Mouse (Mus musculus) heart, embryonic 10.5 days (tissue): ENCODE measurements around the gene Llgl2. TPM values are rescaled to one million over a fixed set of nuclear protein-coding genes. Genes with fewer than 3 reads are reported as not detected.
"Not testable (repeated sequence)": the region's sequence is repeated elsewhere in the genome, so short reads cannot be mapped to it uniquely, and the experiment has no call there.

Experiments
- DNase-seq: peaks from one replicate; pipeline ENCODE4 v3.0.0-alpha.2; 2017; ENCODE audit warnings: low spot score
- H3K27ac ChIP-seq: fragments of 300-500 bp; sonication (generic); 2 replicates; pipeline ENCODE4 v1.5.1; 2016; ENCODE audit warnings: mild to moderate bottlenecking
- H3K27me3 ChIP-seq: fragments of 300-500 bp; sonication (generic); 2 replicates; pipeline ENCODE4 v1.6.1; 2016; ENCODE audit warnings: mild to moderate bottlenecking; ENCODE audit not compliant: poor library complexity, insufficient read depth, severe bottlenecking
- H3K36me3 ChIP-seq: fragments of 300-500 bp; sonication (generic); 2 replicates; pipeline ENCODE4 v1.6.1; 2016; ENCODE audit warnings: mild to moderate bottlenecking, moderate library complexity
- H3K4me1 ChIP-seq: fragments of 300-500 bp; sonication (generic); 2 replicates; pipeline ENCODE4 v1.6.1; 2016; ENCODE audit warnings: mild to moderate bottlenecking
- H3K4me3 ChIP-seq: fragments of 300-500 bp; sonication (generic); 2 replicates; pipeline ENCODE4 v1.5.1; 2016; ENCODE audit warnings: mild to moderate bottlenecking, moderate library complexity
- H3K9me3 ChIP-seq: fragments of 300-500 bp; sonication (generic); 2 replicates; pipeline ENCODE4 v1.6.1; 2016; ENCODE audit warnings: mild to moderate bottlenecking, moderate library complexity
- WGBS: fragments of 180-500 bp; shearing (Covaris S2); methylation state at CpG from one replicate; pipeline ENCODE4 v1.1.7; 2016; 5-methylcytosine and 5-hydroxymethylcytosine counted together
- polyA plus RNA-seq: library from polyadenylated mRNA; unstranded; fragments of >200 nt; fragmentation: Nextera tagmentation; extraction: Ambion mirVana; gene quantifications from 2 replicates; pipeline ENCODE4 v1.2.1, GENCODE M21; 2016

Gene Llgl2
- polyA plus RNA-seq, 1 experiment from 2014 or later: 35.0 TPM

DNA sequence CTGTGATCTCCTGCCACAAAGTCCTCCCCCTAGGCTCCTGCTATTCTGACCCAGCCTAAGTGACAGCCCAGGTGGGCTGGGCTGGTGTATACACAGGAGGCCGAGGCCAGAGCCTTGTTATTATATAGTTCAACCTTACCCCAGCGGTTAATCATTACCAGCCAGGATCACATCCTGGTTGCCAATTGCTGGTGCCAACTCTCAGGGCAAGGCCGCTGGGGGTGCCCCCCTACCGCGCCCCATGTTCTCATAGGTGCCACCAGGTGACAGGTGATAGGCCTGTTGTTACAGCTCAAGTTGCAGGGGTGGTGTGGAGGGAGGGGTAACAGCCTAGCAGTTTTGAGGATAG lies 20.0 kb downstream of the Llgl2 start:
- Histone ChIP-seq H3K27ac (peak overlapping the region; percentile 93), H3K4me3 (no peak overlapping the region)

DNA sequence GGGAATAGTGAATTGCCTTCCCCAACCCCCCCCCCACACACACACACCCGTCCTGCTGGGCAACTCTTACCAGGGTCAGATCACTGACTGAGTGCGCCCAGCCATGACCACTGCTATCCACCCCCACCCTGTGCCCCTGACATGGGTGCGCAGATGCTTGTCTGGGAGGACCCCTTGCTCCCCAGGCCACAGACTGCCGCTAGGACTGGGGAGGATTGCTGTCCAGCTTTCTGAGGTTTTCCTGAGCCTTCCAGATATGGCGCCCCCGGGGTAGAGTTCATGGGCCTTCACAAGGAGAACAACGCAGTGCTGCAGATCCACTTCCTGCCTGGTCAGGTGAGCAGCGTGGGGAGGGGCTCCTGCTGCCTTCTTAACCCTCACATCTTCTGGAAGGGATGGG lies 20.4 kb downstream of the Llgl2 start:
- Histone ChIP-seq H3K4me1 (peaks cover 49% of the 10 kb centered on the region), H3K36me3 (peaks cover 52% of the 10 kb centered on the region)
- DNase-seq: no peak

More for the DNA sequence above, 20.0 kb downstream of the Llgl2 start:
- 83% methylated on average over 5 of the region's 5 CpGs for WGBS
- no peak for DNase-seq
- Histone ChIP-seq H3K4me1 (peaks cover 52% of the 10 kb centered on the region), H3K9me3 (no peaks in the 10 kb centered on the region), H3K27me3 (no peaks in the 10 kb centered on the region), H3K36me3 (peaks cover 48% of the 10 kb centered on the region)

DNA sequence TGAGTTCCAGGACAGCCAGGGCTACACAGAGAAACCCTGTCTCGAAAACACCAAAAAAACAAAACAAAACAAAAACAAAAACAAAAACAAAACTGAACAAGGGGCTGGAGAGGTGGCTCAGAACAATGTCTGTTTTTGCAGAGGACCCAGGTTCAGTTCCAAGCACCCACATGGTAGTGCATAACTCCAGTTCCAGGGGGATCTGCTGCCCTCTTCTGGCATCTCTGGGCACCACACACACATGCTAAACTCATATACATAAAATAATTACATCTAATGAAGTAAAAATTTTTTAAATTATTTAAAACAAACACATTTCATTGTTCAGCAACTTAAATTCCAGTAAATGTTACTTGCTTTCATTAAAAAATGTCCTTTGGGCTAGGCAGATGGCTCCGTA lies 22.0 kb downstream of the Llgl2 start:
- 94% methylated on average over 2 of the region's 2 CpGs for WGBS
- peaks cover 68% of the 10 kb centered on the region for H3K36me3 ChIP-seq
- DNase-seq: no peak
- no peaks in the 10 kb centered on the region for H3K27me3 ChIP-seq
- H3K4me3 ChIP-seq: no peak overlapping the region
- H3K27ac ChIP-seq: no peak overlapping the region
- H3K9me3 ChIP-seq: no peaks in the 10 kb centered on the region
- H3K4me1 ChIP-seq: peaks cover 36% of the 10 kb centered on the region

More for the DNA sequence above, 20.4 kb downstream of the Llgl2 start:
- no peak overlapping the region for H3K4me3 ChIP-seq
- H3K27ac ChIP-seq: peak overlapping the region; percentile 93
- no peaks in the 10 kb centered on the region for H3K27me3 ChIP-seq
- 79% methylated on average over 8 of the region's 8 CpGs for WGBS
- no peaks in the 10 kb centered on the region for H3K9me3 ChIP-seq

DNA sequence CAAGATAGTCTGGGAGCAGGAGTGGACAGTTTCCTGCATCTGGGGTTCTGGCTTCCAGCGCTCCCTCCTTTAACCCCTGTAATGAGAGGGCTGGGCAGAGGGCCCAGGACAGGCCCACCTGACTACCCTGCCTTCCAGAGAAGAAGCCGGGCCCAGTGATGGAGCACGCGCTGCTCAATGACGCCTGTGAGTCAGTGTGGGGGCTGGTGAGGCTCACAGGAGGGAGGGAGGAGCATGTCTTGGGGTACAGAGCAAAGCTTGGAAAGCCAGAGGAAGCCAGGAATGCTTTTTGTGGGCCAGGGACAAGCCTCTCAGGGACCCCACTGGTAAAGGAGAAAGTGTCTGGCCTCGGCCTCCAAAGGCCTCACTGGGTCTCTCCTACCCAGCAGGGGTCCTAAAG lies 30.8 kb downstream of the Llgl2 start:
- H3K36me3 ChIP-seq: peaks cover 78% of the 10 kb centered on the region
- no peak overlapping the region; the same call in 1 of the 2 replicates for H3K4me3 ChIP-seq
- no peak overlapping the region for H3K27ac ChIP-seq
- H3K9me3 ChIP-seq: no peaks in the 10 kb centered on the region
- DNase-seq: no peak
- WGBS: 84% methylated on average over 6 of the region's 6 CpGs
- peaks cover 24% of the 10 kb centered on the region for H3K4me1 ChIP-seq
- H3K27me3 ChIP-seq: peaks cover 49% of the 10 kb centered on the region

DNA sequence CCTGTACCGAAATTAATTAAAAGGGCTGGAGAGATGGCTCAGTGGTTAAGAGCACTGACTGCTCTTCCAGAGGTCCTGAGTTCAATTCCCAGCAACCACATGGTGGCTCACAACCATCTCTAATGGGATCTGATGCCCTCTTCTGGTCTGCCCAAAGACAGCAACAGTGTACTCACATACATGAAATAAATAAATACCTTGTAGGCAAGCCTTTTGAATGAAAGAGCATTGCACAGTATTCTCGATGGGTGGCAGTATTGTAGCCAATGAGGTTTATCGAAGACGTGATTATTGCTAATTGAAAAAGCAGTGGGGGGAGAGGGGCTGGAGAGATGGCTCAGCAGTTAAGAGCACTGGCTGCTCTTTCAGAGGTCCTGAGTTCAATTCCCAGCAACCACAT lies 33.3 kb downstream of the Llgl2 start:
- 93% methylated on average over 4 of the region's 4 CpGs for WGBS
- H3K4me3 ChIP-seq, H3K9me3 ChIP-seq, DNase-seq, H3K27ac ChIP-seq: not testable (repeated sequence)
- peaks cover 30% of the 10 kb centered on the region for H3K4me1 ChIP-seq
- H3K36me3 ChIP-seq: peaks cover 53% of the 10 kb centered on the region
- H3K27me3 ChIP-seq: peaks cover 74% of the 10 kb centered on the region

DNA sequence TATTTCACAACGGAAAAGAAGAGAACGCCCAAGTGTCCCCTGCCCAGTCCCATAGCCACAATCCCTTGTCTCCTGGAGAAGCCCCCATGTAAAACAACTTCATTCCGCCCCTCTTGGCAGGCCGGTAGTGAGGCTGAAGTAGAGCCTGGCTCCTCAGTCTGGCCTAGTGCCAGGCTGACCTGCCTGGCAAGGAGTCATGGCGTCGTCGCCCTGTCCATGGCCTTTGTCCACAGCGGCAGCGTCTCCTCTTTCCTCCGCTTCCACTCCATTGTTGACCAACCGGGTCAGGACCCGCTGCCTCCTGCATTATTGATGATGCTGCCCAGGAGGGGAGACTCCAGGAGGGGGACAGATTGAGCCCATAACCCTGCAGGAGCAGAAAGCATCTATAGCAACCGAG lies 34.1 kb downstream of the Llgl2 start:
- Histone ChIP-seq H3K27me3 (peaks cover 80% of the 10 kb centered on the region), H3K9me3 (no peaks in the 10 kb centered on the region), H3K27ac (no peak overlapping the region), H3K36me3 (peaks cover 46% of the 10 kb centered on the region), H3K4me3 (peak overlapping the region; percentile 63), H3K4me1 (peaks cover 30% of the 10 kb centered on the region)
- 64% methylated on average over 13 of the region's 13 CpGs for WGBS
- no peak for DNase-seq

DNA sequence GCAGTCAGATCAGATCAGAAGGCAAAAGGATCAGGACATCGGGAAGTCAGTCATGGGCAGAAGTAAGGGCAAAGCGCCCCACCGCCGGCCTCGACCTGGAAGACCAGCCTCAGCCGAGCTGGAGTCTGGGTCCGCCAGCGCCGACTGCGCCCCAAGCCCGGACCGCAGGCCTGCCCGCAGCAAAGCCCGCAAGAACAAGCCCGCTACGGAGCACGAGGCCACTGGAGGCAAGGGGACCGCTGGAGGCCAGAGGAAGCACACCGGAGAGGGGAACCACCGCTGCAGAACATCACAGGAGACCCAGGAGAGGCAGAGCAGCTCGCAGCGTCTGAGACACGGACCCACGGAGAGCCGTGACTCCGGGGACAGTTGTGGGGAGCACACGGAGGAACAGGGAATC lies 34.5 kb downstream of the Llgl2 start, which contains the start of gene Myo15b:
Gene Myo15b, plus strand, starts transcription at position 53 of the 400 bp plus-strand sequence.
- Histone ChIP-seq H3K27me3 (peaks cover 84% of the 10 kb centered on the region), H3K9me3 (no peaks in the 10 kb centered on the region), H3K4me3 (peak within 1 kb of the TSS; percentile 63), H3K36me3 (peaks cover 41% of the 10 kb centered on the region), H3K4me1 (peaks cover 30% of the 10 kb centered on the region), H3K27ac (peak within 1 kb of the TSS; percentile 79)
- 8% methylated on average over 27 of the region's 27 CpGs for WGBS
- no peak for DNase-seq

DNA sequence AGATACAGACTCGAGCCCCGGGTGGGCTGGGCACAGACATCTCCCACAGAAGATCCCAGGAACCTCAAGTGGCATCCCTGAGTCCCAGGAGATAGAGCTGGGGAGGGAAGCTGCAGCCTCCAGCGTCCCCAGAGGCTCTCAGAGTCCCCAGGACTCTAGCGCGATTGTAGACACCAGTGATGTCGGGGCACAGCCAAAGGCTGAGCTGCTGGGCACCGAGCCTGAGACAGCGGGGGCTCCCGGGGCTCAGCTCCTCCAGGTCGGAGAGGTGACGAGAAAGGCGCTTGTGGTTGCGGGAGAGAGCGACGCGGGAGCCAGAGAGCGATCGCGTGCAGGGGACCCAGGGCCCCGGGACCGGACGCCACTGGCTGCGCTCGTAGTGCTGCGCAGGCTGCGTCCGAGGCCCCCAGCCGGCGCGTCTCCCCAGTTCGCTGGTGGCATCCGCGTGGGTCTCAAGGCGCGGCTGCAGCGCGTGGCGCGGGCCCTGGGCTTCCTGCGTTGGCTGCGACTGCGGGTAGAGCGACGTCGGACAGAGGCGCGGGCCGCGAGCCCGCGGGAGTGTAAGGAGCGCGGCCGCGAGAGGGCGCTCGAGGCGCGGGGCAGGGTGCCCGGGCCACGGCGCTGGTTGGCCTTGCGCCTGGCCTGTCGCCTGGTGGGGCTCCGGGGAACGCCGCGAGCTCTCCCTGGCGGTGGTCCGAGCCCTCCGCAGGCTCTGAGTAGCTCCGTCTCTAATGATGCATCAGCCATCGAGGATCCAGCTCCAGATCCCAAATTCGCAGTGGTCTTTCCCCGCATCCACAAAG lies 35.5 kb downstream of the Llgl2 start:
- H3K4me1 ChIP-seq: peaks cover 31% of the 10 kb centered on the region
- no peaks in the 10 kb centered on the region for H3K9me3 ChIP-seq
- H3K27me3 ChIP-seq: peaks cover 81% of the 10 kb centered on the region
- H3K4me3 ChIP-seq: peak overlapping the region; percentile 63
- peak; percentile 92 for DNase-seq
- peaks cover 32% of the 10 kb centered on the region for H3K36me3 ChIP-seq
- H3K27ac ChIP-seq: peak overlapping the region; percentile 79
- WGBS: 2% methylated on average over 72 of the region's 75 CpGs

DNA sequence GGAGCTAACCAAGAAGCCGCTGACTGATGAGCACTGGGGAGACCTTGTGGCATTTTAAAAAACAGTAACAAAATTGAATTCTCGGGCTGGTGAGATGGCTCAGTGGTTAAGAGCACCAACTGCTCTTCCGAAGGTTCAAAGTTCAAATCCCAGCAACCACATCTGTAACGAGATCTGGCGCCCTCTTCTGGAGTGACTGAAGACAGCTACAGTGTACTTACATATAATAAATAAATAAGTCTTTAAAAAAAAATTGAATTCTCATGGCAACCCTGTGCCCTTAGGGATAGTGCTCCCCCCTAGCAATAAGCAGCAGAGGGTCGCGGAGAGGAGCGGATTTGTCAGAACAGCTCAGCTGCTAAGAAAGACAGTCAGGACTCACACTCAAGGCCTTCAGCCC lies 40.0 kb downstream of the Llgl2 start:
- Histone ChIP-seq H3K9me3 (no peaks in the 10 kb centered on the region), H3K27me3 (peaks cover 51% of the 10 kb centered on the region), H3K4me1 (peaks cover 27% of the 10 kb centered on the region), H3K4me3 (no peak overlapping the region), H3K36me3 (no peaks in the 10 kb centered on the region), H3K27ac (no peak overlapping the region)
- WGBS: 83% methylated on average over 8 of the region's 8 CpGs
- no peak for DNase-seq

DNA sequence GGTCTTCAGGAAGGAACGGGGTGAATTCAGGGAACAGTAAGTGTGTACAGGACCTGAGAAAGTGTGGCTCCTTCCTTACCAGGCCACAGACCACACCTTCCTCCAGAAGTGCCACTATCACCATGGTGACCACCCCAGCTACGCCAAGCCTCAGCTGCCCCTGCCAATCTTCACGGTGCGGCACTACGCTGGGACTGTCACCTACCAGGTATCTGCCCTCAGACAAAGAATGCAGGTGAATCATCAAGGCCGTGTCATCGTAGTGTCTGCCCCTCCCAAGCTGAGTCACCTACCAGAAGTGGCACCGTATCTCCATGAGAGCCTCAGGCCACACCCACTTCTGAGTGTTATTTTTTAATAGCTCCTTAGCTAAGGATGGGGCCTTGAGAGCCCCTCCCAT lies 45.5 kb downstream of the Llgl2 start:
- Histone ChIP-seq H3K4me3 (no peak overlapping the region), H3K27me3 (peaks cover 8% of the 10 kb centered on the region; the same call in 1 of the 2 replicates), H3K27ac (no peak overlapping the region), H3K9me3 (no peaks in the 10 kb centered on the region), H3K4me1 (peaks cover 31% of the 10 kb centered on the region), H3K36me3 (no peaks in the 10 kb centered on the region)
- no peak for DNase-seq
- 72% methylated on average over 8 of the region's 8 CpGs for WGBS

DNA sequence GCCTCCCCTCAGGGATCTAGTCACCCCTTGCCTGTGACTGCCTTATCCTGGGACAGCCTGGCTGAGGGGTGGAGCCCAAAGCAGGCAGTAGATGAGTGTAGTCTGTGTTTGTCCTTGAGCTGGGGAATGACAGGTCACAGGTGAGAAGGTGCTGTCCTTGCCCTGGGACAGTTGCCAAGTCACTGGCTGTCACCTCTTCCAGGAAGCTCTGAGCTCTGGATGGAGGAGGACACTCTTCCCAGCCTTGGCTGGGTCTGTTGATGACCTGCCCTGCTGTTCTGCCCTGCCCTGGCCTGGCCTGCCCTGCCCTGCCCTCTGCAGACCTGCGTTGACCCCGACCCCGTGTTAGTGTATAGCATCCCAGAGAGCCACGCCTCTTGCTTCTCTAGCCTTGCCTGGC lies 48.6 kb downstream of the Llgl2 start:
- DNase-seq: no peak

DNA sequence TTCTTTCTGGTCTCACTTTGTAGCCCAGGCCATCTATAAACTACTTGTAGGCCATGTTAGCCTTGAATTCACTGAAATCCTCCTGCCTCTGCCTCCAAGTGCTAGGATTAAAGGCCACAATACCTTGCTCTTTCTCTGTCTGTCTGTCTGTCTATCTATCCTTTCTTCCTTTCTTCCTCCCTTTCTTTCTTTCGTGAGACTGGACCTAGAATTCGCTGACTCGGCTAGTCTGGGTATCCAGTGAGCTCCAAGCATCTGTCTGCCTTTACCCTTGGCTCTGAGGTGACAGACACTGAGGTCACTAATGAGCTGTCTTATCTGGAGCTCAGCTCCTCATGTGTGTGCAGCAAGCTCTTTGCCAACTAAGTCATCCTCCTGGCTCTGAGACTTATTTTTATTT lies 52.1 kb downstream of the Llgl2 start:
- H3K4me3 ChIP-seq: no peak overlapping the region
- no peak overlapping the region for H3K27ac ChIP-seq
- DNase-seq: no peak
- WGBS: 83% methylated on average over 3 of the region's 3 CpGs
- peaks cover 6% of the 10 kb centered on the region; the same call in 1 of the 2 replicates for H3K27me3 ChIP-seq
- H3K36me3 ChIP-seq: no peaks in the 10 kb centered on the region
- H3K4me1 ChIP-seq: peaks cover 24% of the 10 kb centered on the region
- H3K9me3 ChIP-seq: no peaks in the 10 kb centered on the region

More for the DNA sequence above, 48.6 kb downstream of the Llgl2 start:
- Histone ChIP-seq H3K4me3 (no peak overlapping the region), H3K4me1 (peaks cover 27% of the 10 kb centered on the region), H3K36me3 (no peaks in the 10 kb centered on the region), H3K27me3 (0 out of 2 replicates have a peak, but pooled peaks cover 3% of the 10 kb centered on the region), H3K27ac (peak overlapping the region; percentile 8), H3K9me3 (no peaks in the 10 kb centered on the region)
- 61% methylated on average over 4 of the region's 4 CpGs for WGBS

DNA sequence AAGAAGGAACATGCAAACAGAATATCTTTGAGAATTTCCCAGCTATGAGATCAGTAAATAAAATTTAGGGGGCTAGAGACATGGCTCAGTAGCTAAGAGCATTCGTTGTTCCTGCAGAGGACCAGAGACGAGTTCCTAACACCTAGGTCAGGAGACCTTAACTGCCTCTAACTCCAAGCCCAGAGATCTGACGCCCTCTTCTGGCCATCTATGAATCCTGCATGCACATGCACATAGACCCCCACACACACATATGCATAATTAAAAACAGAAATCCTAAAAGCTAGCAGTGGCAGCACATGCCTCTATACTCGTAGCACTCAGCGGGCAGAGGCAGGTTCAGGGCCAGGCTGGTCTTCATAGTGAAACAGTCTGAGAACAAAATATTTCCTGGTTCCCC lies 52.6 kb downstream of the Llgl2 start:
- no peak overlapping the region for H3K4me3 ChIP-seq
- H3K9me3 ChIP-seq: no peaks in the 10 kb centered on the region
- 75% methylated on average over 5 of the region's 5 CpGs for WGBS
- peaks cover 24% of the 10 kb centered on the region for H3K4me1 ChIP-seq
- H3K27ac ChIP-seq: no peak overlapping the region
- no peaks in the 10 kb centered on the region for H3K36me3 ChIP-seq
- peaks cover 9% of the 10 kb centered on the region; the same call in 1 of the 2 replicates for H3K27me3 ChIP-seq
- no peak for DNase-seq
